Comparison of ENCODE assay signal across 19 mouse cellular contexts in the genomic region with DNA sequence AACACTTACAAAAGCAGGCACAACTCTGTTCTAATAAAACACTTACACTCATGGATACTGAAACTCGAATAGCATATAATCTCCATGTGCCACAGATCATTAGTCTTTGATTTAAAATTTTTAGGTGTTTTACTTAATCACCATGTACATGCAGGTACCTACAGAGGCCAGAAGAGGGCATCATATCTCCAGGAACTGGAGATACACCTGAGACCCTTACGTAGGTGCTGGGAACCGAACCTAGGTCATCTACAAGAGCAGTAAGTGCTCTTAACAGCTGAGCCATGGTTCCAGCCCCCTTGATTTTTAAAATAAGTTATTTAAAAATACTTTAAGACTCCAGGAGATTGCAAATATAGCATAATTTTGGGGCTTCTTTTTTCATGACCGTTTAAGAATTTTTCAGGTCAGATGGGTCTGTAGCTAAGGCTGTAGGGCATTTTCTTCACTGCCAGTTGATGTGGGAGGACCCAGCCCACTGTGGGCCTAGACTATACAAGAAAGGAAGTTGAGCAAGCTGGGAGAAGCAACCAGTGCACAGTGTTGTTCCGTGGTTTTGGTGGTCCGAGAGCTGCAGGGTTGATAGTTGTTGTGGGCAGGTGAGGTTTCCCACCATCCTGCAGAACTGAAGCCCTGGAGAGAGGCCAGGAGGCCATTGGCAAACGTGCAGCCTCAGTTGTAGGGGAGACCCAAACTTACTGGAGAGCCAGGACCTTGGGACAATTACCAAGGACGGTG. TPM values are rescaled to one million over a fixed set of nuclear protein-coding genes. Genes with fewer than 3 reads are reported as not detected.
DNase-seq lines count a peak whose midpoint lies in the region; ATAC-seq and TF ChIP-seq lines count a peak whose summit lies in the region.
"Had no signal": no experiment of that assay in that cellular context is flagged by ENCODE, and none has a peak within 500 bp of the region (broad histone marks: within the 10 kb centered on the region; RNA-seq: fewer than 3 reads in every experiment).

No protein-coding gene starts in this region.

- H3K9ac ChIP-seq in heart, embryonic 15.5 days, result no peak overlapping the region
- H3K9ac ChIP-seq in lung, embryonic 14.5 days, result no peak overlapping the region
- H3K9ac ChIP-seq: midbrain, embryonic 13.5 days had no signal

- H3K4me3 ChIP-seq in heart, embryonic 15.5 days, result no peak overlapping the region
- H3K4me3 ChIP-seq in lung, embryonic 14.5 days (ENCODE audit: low read depth, low read length), result no peak overlapping the region
- H3K4me3 ChIP-seq in E14TG2a.4 (replicated peaks; ENCODE audit: low read length), result no peak overlapping the region
- H3K4me3 ChIP-seq in embryonic facial prominence, embryonic 10.5 days, result no peak overlapping the region
- H3K4me3 ChIP-seq: midbrain, embryonic 13.5 days had no signal

- H3K27me3 ChIP-seq in heart, embryonic 15.5 days, result no peaks in the 10 kb centered on the region
- no peaks in the 10 kb centered on the region for H3K27me3 ChIP-seq in lung, embryonic 14.5 days (ENCODE audit: insufficient read depth, low read length)
- peaks cover 3% of the 10 kb centered on the region; the same call in 1 of the 2 replicates for H3K27me3 ChIP-seq in E14TG2a.4 (ENCODE audit: insufficient read depth, low read length)
- no peaks in the 10 kb centered on the region for H3K27me3 ChIP-seq in embryonic facial prominence, embryonic 10.5 days (replicated peaks; ENCODE audit: low read depth, poor library complexity, severe bottlenecking)
- H3K27me3 ChIP-seq: midbrain, embryonic 13.5 days; Patski had no signal

- H3K36me3 ChIP-seq in heart, embryonic 15.5 days, result peaks cover 44% of the 10 kb centered on the region
- peaks cover 46% of the 10 kb centered on the region for H3K36me3 ChIP-seq in lung, embryonic 14.5 days (ENCODE audit: insufficient read depth)
- H3K36me3 ChIP-seq in E14TG2a.4 (ENCODE audit: insufficient read depth, low read length), result no peaks in the 10 kb centered on the region
- H3K36me3 ChIP-seq in embryonic facial prominence, embryonic 10.5 days (replicated peaks), result peaks cover 4% of the 10 kb centered on the region; the same call in 1 of the 2 replicates
- H3K36me3 ChIP-seq: midbrain, embryonic 13.5 days had no signal

- peaks cover 20% of the 10 kb centered on the region for H3K4me1 ChIP-seq in heart, embryonic 15.5 days (replicated peaks)
- no peaks in the 10 kb centered on the region for H3K4me1 ChIP-seq in lung, embryonic 14.5 days (ENCODE audit: insufficient read depth)
- H3K4me1 ChIP-seq in E14TG2a.4 (replicated peaks; ENCODE audit: low read depth, low read length), result no peaks in the 10 kb centered on the region
- peaks cover 4% of the 10 kb centered on the region; the same call in 1 of the 2 replicates for H3K4me1 ChIP-seq in embryonic facial prominence, embryonic 10.5 days
- H3K4me1 ChIP-seq: midbrain, embryonic 13.5 days had no signal

- no peak for DNase-seq in heart, postnatal 25 days (ENCODE audit: low spot score)
- DNase-seq in lung, embryonic 14.5 days, result no peak
- no peak for DNase-seq in lung, postnatal 25 days (ENCODE audit: low spot score)
- no peak for DNase-seq in embryonic facial prominence, embryonic 10.5 days (ENCODE audit: low spot score)
- no peak for DNase-seq in left cerebral cortex, postnatal 10 days (ENCODE audit: extremely low spot score in 1 of 2, low spot score in 2 of 2)
- DNase-seq: cerebellum, postnatal 14 days; gastrocnemius, postnatal 36 days; heart, postnatal 36 days; kidney, postnatal 10 days; layer of hippocampus, adult 9-11 months; lung, postnatal 14 days; right cerebral cortex, postnatal 14 days; thymus, adult 2 months had no signal

- H3K9me3 ChIP-seq in heart, embryonic 15.5 days (replicated peaks), result no peaks in the 10 kb centered on the region
- peaks cover 3% of the 10 kb centered on the region; the same call in 1 of the 2 replicates for H3K9me3 ChIP-seq in lung, embryonic 14.5 days (ENCODE audit: low read depth, low read length)
- H3K9me3 ChIP-seq in E14TG2a.4 (ENCODE audit: low read length), result 0 out of 2 replicates have a peak, but pooled peaks cover 6% of the 10 kb centered on the region
- no peaks in the 10 kb centered on the region for H3K9me3 ChIP-seq in embryonic facial prominence, embryonic 10.5 days
- H3K9me3 ChIP-seq: midbrain, embryonic 13.5 days had no signal

- intact Hi-C loops in heart, postnatal 25 days (cut with DNase I), result no loop called here
- intact Hi-C loops in left cerebral cortex, postnatal 10 days (cut with DNase I), result no loop called here

- H3K4me2 ChIP-seq in heart, embryonic 15.5 days, result no peak overlapping the region
- no peak overlapping the region for H3K4me2 ChIP-seq in lung, embryonic 14.5 days
- H3K4me2 ChIP-seq: liver, embryonic 11.5 days; midbrain, embryonic 13.5 days had no signal

- no peak for ATAC-seq in heart, embryonic 15.5 days (replicated peaks; ENCODE audit: insufficient number of reproducible peaks, insufficient read depth, low FRiP score, low read depth)
- no peak for ATAC-seq in lung, embryonic 14.5 days (ENCODE audit: insufficient read depth)
- ATAC-seq in megakaryocyte progenitor cell, adult 5-6 weeks (replicated peaks; ENCODE audit: poor library complexity), result peak; percentile 54; the same call in 1 of the 2 replicates
- ATAC-seq: midbrain, embryonic 13.5 days; Patski had no signal

- 0 out of 2 replicates have a peak overlapping the region, but pooled peaks have one; percentile 16 for H3K27ac ChIP-seq in heart, embryonic 15.5 days
- no peak overlapping the region; the same call in 1 of the 2 replicates for H3K27ac ChIP-seq in lung, embryonic 14.5 days (ENCODE audit: low read depth)
- no peak overlapping the region for H3K27ac ChIP-seq in embryonic facial prominence, embryonic 10.5 days (replicated peaks)
- H3K27ac ChIP-seq: midbrain, embryonic 13.5 days had no signal

- 92% methylated on average over 8 of the region's 8 CpGs for WGBS in heart, embryonic 15.5 days
- WGBS in lung, embryonic 14.5 days, result 87% methylated on average over 8 of the region's 8 CpGs
- WGBS in embryonic facial prominence, embryonic 10.5 days, result 90% methylated on average over 8 of the region's 8 CpGs

- peak; percentile 25 for TF ChIP-seq CTCF in lung, embryonic 14.5 days (IDR thresholded peaks at IDR 0.05; ENCODE audit: low read depth)
- peak; percentile 21 for TF ChIP-seq CTCF in E14TG2a.4 (conservative IDR thresholded peaks at IDR 0.05; ENCODE audit: low read length)

RNA-seq across cellular contexts. Expression of a gene that starts 29.0 kb away (rescaled TPM):
- polyA plus RNA-seq in heart, embryonic 15.5 days (2015; fragmentation: Nextera tagmentation; extraction: Ambion mirVana), result 13.6 and 19.2 TPM in 2 replicates
- total RNA-seq in heart, postnatal 25 days (2021), result 1 to 10 TPM; 7.0 to 7.5 TPM
- 20.1 and 22.8 TPM in 2 replicates for polyA plus RNA-seq in lung, embryonic 14.5 days (2014; fragmentation: Nextera tagmentation; extraction: Ambion mirVana)
- 4.1 and 4.5 TPM in 2 replicates for total RNA-seq in megakaryocyte progenitor cell, adult 5-6 weeks (2015)
- 2.7 and 2.8 TPM in 2 replicates for total RNA-seq in megakaryocyte progenitor cell, adult 5-6 weeks (2017)
- 3.1 and 4.5 TPM in 2 replicates for polyA plus RNA-seq in embryonic facial prominence, embryonic 10.5 days (2016; fragmentation: Nextera tagmentation; extraction: Ambion mirVana)
- 1 to 10 TPM; 5.6 to 6.9 TPM for total RNA-seq in left cerebral cortex, postnatal 10 days (2021)
